Mouse (Mus musculus): ENCODE results near the gene Olfr625-ps1.
"Not testable (repeated sequence)": the region's sequence is repeated elsewhere in the genome, so short reads cannot be mapped to it uniquely, and the experiment has no call there.

The Olfr625-ps1 gene

DNA sequence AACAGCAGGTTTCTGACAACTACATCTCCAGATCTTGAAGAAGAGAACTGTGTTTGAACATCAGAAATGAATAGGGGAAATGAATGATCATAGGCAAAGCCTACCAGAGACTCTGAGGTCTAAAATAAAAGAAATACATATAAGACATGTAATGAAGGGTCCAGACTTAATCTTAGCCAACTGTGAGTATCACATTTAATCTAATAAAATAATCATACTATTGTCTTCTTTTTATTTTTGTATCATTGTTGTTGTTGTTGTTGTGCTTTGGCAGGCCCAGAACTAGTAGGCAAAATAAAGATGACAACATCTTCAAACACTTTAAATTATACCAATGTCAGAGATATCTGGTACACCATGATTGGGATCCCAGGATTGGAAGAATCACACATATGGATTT is at the start of gene Olfr625-ps1:
TSS of gene Olfr625-ps1 (plus strand) at position 301 of the 400 bp plus-strand sequence.
- no peak for DNase-seq (ENCODE audit: low read depth, low spot score)

DNA sequence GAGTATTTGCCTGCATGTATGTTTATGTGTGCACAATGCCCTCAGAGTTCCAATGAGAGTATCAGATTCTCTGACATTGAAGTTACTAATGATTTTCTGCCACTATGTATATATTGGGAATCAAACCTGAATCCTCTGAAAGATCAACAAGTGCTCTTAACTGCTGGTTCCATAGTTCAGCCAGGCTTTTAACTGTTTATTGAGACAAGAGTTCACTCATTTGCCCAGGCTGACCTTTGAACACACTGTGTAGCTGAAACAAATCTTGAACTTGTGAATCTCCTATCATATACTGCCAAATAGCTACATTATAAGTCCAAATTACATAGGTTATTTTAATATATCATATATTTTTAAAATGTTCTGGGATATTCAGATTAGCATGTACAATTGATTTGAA is 45.7 kb upstream of the Olfr625-ps1 start:
- no peak for DNase-seq (ENCODE audit: low read depth, low spot score)

DNA sequence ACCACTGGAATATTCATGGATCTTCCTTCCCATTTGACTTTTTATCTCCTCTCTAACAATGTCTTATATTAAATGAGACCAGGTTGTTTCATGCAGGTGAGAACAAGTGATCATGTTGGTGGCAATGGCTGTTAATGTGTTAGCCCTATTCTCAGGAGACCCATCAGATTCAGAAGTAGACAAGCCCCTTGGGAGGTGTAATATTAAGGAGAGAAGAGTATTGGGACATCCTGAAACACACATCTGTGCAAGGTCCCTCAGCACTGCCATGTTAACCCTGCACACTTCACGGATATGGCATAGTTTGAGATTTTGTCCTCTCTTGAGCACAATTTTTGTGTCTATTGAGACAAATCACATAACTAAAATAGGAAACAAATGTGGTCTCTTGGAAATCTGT is 39.9 kb upstream of the Olfr625-ps1 start, which contains the start of gene Olfr622:
TSS of gene Olfr622 (minus strand) at position 101 of the 400 bp plus-strand sequence.
- no peak for DNase-seq (ENCODE audit: low read depth, low spot score)

DNA sequence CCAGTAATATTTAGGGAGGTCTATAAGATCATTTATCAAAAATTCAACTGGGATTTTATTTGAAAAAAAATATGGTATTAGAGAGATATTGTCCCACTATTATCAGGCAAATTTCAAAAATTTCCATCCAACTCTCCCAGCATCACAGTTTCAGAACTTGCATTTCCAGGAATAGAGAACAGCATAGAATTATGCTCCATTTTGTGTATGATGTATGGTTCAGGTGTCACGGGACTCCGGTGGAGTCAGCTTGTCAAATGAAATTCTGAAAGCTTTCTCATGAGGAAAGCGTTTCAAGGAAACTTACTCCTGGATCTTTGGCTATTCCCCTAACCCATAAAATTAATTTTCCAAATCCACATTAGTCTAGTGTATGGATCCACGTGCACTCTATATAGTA is 38.5 kb upstream of the Olfr625-ps1 start:
- no peak for DNase-seq (ENCODE audit: low read depth, low spot score)

DNA sequence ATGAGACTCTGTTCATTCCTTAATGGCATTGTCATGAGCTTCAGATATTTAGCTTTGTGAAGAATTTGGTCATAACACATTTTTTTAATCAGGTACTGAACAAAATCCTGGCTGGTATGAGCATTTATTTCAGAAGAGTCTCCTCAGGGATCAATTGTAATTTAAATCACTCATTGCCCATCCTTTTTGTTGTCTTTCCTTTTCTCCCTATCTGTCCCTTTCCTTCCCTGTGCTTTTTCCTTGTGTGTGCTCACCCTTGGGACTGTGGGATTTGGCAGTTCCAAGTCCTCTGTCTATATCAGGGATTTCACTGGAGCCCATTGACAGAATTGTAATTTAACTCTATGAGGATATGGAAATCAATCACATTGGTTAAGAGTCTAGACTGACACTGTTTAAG is 18.9 kb upstream of the Olfr625-ps1 start, which contains the start of gene Olfr623:
TSS of gene Olfr623 (minus strand) at position 101 of the 400 bp plus-strand sequence.
- no peak for DNase-seq (ENCODE audit: low read depth, low spot score)

DNA sequence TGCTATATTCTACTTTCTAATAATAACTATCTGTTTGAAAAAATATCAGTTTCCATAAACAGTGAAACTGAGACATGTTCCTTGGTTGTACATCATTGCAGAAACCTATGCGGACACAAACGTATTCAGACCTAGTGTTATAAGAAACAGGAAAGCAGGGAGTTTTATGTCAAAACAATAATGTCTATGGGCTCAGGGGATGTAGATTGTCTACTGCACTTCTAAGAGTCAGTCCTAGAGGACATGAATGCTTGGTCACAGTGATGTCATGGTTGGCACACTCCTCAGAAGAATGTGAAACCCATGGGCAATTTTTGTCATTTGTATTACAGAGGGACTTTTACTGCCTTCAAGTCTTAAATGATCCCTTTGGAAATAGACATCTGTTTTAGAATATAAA is 11.4 kb upstream of the Olfr625-ps1 start, which contains the start of gene Olfr624:
TSS of gene Olfr624 (minus strand) at position 101 of the 400 bp plus-strand sequence.
- no peak for DNase-seq (ENCODE audit: low read depth, low spot score)

DNA sequence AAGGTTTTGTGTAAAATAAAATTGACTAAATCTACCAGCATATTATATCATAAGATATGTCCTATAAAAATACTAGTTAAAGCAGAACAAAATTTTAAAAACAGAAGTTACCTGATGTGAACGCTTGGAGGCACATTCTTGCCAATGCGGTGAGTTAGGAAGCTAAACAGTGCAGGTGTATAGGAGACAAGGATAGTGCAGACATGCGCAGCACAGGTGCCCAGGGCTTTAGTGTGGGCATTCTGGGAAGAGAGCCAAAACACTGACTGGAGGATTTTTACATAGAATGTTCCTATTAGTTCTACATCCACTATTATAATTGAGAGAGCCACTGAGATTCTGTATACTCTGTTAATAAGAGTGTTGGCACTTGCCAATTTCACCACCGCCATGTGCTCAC is 16.9 kb downstream of the Olfr625-ps1 start:
- DNase-seq (ENCODE audit: low read depth, low spot score) = no peak

DNA sequence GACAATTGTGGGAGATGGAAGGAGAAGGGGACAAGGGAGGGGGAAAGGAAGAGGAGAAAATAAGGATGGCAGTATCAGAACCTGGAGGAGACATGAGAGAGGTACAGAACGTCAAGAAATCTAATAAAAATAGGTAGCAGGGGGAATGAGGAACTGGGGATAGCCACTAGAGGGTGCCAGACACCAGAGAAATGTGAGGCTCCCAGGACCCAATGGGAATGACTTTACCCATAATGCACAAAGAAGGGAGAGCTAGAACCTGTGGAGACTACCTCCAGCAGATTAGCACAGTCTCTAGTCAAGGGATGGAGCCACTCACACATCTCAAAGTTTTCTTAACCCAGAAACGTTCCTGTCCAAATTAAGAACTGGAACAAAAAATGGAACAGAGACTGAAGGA is 29.5 kb downstream of the Olfr625-ps1 start:
- peak; percentile 11 for DNase-seq (ENCODE audit: low read depth, low spot score)

DNA sequence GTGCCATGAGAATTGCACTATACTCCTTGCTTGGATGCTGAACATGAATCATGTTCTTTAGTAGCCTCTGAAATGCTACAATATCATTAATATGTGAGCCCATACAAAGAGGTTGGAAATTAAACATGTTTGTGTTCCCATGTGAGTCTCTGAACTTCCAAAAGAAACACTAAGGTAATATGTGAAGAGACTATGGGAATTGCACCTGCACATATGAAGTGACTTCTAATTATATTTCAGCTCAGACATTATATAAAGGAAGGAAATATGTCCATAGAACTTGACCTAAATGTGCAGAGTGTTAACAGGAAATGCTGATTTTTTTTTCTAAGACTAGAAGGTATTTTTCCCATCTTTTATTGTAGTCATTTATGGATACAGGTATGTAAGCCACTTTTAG is 31.9 kb downstream of the Olfr625-ps1 start, which contains the start of gene Olfr243:
TSS of gene Olfr243 (plus strand) at position 301 of the 400 bp plus-strand sequence.
- DNase-seq (ENCODE audit: low read depth, low spot score) = no peak

DNA sequence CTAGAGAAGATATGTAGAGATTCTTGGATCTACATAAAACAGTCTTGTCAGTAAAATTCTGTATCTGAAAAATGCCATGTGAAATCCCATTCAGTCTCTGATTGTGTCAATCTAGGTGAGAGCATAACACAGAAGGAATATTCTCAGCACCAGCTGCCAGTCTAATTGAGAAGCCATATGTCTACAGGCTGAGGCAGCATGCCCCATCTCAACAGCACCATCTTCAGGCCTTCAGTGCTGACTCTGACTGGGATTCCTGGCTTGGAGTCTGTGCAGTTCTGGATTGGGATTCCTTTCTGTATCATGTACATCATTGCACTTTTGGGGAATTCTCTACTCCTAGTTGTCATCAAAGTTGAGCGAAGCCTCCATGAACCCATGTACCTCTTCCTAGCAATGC is 33.9 kb downstream of the Olfr625-ps1 start:
- not testable (repeated sequence) for DNase-seq (ENCODE audit: low read depth, low spot score)

DNA sequence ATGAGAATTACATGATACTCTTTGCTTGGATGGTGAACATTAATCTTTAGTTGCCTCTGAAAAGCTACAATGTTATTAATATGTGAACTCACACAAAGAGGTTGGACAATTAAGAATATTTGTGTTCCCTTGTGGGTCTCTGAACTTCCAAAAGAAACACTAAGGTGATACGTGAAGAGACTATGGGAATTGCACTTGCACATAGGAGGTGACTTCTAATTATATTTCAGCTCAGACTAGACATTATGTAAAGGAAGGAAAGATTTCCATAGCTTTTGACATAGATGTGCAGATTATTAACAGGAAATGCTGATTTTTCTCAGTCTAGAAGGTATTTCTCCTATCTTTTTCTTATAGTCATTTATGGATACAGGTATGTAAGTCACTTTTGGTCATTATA is 47.6 kb downstream of the Olfr625-ps1 start, which contains the start of gene Olfr628:
TSS of gene Olfr628 (plus strand) at position 301 of the 400 bp plus-strand sequence.
- no peak for DNase-seq (ENCODE audit: low read depth, low spot score)
